Mouse (Mus musculus): ENCODE measurements around the gene Necab3. TPM values are rescaled to one million over a fixed set of nuclear protein-coding genes. Genes with fewer than 3 reads are reported as not detected.

The Necab3 gene
- polyA plus RNA-seq, 1 experiment from 2014 or later, result 2.7 TPM

DNA sequence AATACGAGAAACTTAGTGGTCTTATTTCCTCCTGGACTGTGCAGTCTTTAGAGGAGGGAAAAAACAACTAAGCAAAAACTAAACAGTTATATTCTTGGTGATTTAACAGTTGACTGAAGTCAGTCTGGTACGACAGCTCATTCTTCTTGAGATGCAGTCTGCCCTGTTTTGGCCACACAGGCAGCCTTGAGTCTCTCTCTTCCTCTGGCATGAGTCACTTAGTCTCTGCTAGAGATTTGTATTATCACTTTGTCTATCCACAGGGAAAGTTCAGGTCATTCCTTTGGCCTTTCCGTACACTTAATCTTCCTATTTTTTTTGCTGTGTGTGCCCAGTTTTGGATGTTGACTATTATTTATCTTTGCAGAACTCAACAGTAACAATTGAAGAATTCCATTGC, 48.5 kb downstream of the Necab3 start:
- no peak overlapping the region for H3K27ac ChIP-seq (ENCODE audit: low read length)
- no peaks in the 10 kb centered on the region for H3K9me3 ChIP-seq (ENCODE audit: control insufficient read depth, low read length)
- H3K4me3 ChIP-seq (ENCODE audit: low read length), result no peak overlapping the region
- no peak for ATAC-seq (ENCODE audit: low read depth)
- WGBS, result 89% methylated on average over 3 of the region's 3 CpGs
- peaks cover 10% of the 10 kb centered on the region for H3K36me3 ChIP-seq (ENCODE audit: control insufficient read depth, insufficient read depth, low read length)
- no peak overlapping the region for H3K9ac ChIP-seq (ENCODE audit: low read length)
- no peaks in the 10 kb centered on the region for H3K27me3 ChIP-seq (ENCODE audit: control insufficient read depth, insufficient read depth, low read depth, low read length)
- no peak overlapping the region for H3K4me2 ChIP-seq (ENCODE audit: low read depth, low read length)
- no peaks in the 10 kb centered on the region for H3K4me1 ChIP-seq (replicated peaks; ENCODE audit: control insufficient read depth, insufficient read depth, low read length)

DNA sequence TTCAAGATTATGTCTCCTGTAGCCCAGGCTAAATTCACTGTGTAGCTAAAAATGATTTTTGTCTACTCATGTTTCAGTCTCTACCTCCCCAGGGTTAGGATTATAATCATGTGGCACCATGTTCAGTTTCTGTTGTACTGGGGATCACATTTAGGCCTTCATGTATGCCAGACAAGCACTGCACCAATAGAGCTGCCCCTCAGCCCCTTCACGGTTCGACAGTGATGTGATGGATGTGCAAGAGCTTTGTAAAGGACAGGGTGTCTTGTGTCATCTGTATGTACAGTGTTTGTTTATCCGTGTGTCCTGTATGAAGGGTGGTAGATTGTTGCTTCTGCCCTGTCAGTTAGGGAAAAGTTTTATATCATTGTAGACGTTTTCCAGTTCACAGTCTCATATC, 50.2 kb downstream of the Necab3 start:
- H3K27ac ChIP-seq (ENCODE audit: low read length), result no peak overlapping the region
- H3K9me3 ChIP-seq (ENCODE audit: control insufficient read depth, low read length), result no peaks in the 10 kb centered on the region
- no peaks in the 10 kb centered on the region for H3K4me1 ChIP-seq (replicated peaks; ENCODE audit: control insufficient read depth, insufficient read depth, low read length)
- H3K27me3 ChIP-seq (ENCODE audit: control insufficient read depth, insufficient read depth, low read depth, low read length), result no peaks in the 10 kb centered on the region
- no peak overlapping the region for H3K4me2 ChIP-seq (ENCODE audit: low read depth, low read length)
- no peak overlapping the region for H3K4me3 ChIP-seq (ENCODE audit: low read length)
- H3K9ac ChIP-seq (ENCODE audit: low read length), result no peak overlapping the region
- ATAC-seq (ENCODE audit: low read depth), result no peak
- 81% methylated on average over 4 of the region's 4 CpGs for WGBS
- H3K36me3 ChIP-seq (ENCODE audit: control insufficient read depth, insufficient read depth, low read length), result peaks cover 12% of the 10 kb centered on the region

GRCm38 (mm10) chr2:154507566-154508283, 51.0 kb downstream of the Necab3 start:
- Histone ChIP-seq H3K4me3 (ENCODE audit: low read length) (no peak overlapping the region), H3K4me2 (ENCODE audit: low read depth, low read length) (no peak overlapping the region), H3K9ac (ENCODE audit: low read length) (no peak overlapping the region), H3K27me3 (ENCODE audit: control insufficient read depth, insufficient read depth, low read depth, low read length) (no peaks in the 10 kb centered on the region), H3K36me3 (ENCODE audit: control insufficient read depth, insufficient read depth, low read length) (peaks cover 12% of the 10 kb centered on the region), H3K27ac (ENCODE audit: low read length) (no peak overlapping the region), H3K4me1 (replicated peaks; ENCODE audit: control insufficient read depth, insufficient read depth, low read length) (no peaks in the 10 kb centered on the region), H3K9me3 (ENCODE audit: control insufficient read depth, low read length) (no peaks in the 10 kb centered on the region)
- 55% methylated on average over 9 of the region's 9 CpGs for WGBS
- ATAC-seq (ENCODE audit: low read depth), result peak; percentile 43; the same call in 1 of the 2 replicates

DNA sequence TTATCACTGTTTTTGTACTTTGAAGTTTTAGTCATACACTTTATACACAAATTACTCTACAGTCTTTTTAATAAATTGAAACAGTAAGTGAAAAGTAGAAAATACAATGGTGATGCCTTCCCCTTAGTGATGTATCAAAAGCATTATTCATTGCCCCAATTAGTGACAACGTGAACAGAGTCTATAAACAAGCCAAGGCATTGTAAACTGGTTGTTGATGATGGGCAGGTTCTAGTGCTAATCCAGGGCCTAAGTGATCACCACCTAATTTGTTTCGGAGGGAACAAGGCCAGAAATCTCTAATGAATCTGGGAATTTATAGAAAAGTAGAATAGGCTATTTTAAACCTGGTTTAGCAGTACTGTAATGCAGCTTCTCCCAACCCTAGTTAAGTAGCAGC, 51.6 kb downstream of the Necab3 start:
- H3K36me3 ChIP-seq (ENCODE audit: control insufficient read depth, insufficient read depth, low read length), result peaks cover 12% of the 10 kb centered on the region
- H3K4me1 ChIP-seq (replicated peaks; ENCODE audit: control insufficient read depth, insufficient read depth, low read length), result no peaks in the 10 kb centered on the region
- H3K9ac ChIP-seq (ENCODE audit: low read length), result no peak overlapping the region
- no peak overlapping the region for H3K4me3 ChIP-seq (ENCODE audit: low read length)
- H3K9me3 ChIP-seq (ENCODE audit: control insufficient read depth, low read length), result no peaks in the 10 kb centered on the region
- no peak overlapping the region for H3K4me2 ChIP-seq (ENCODE audit: low read depth, low read length)
- no peak overlapping the region for H3K27ac ChIP-seq (ENCODE audit: low read length)
- no peaks in the 10 kb centered on the region for H3K27me3 ChIP-seq (ENCODE audit: control insufficient read depth, insufficient read depth, low read depth, low read length)
- no peak for ATAC-seq (ENCODE audit: low read depth)
- 67% methylated on average over 2 of the region's 2 CpGs for WGBS

DNA sequence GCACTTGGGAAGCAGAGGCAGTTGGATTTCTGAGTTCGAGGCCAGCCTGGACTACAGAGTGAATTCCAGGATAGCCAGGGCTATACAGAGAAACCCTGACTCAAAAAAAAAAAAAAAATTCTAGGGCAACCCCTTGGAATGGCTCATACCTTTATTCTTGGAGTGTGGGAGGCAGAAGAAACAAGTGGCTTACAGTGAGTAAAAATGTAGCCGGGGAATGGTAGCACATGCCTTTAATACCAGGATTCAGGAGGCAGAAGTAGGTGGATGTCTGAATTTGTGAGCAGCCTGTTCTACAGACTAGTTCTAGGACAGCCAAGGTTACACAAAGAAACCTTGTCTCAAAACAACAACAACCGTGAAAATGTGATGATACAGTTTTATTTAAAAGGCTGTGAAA, 57.9 kb downstream of the Necab3 start:
- H3K9ac ChIP-seq (ENCODE audit: low read length), result no peak overlapping the region
- H3K27ac ChIP-seq (ENCODE audit: low read length), result no peak overlapping the region
- no peaks in the 10 kb centered on the region for H3K9me3 ChIP-seq (ENCODE audit: control insufficient read depth, low read length)
- peaks cover 2% of the 10 kb centered on the region; the same call in 1 of the 2 replicates for H3K36me3 ChIP-seq (ENCODE audit: control insufficient read depth, insufficient read depth, low read length)
- no peaks in the 10 kb centered on the region for H3K27me3 ChIP-seq (ENCODE audit: control insufficient read depth, insufficient read depth, low read depth, low read length)
- ATAC-seq (ENCODE audit: low read depth), result no peak
- H3K4me3 ChIP-seq (ENCODE audit: low read length), result no peak overlapping the region
- 87% methylated on average over 3 of the region's 3 CpGs for WGBS
- no peak overlapping the region for H3K4me2 ChIP-seq (ENCODE audit: low read depth, low read length)
- H3K4me1 ChIP-seq (replicated peaks; ENCODE audit: control insufficient read depth, insufficient read depth, low read length), result peaks cover 3% of the 10 kb centered on the region; the same call in 1 of the 2 replicates

GRCm38 (mm10) chr2:154499717-154500247, 58.9 kb downstream of the Necab3 start:
- H3K4me3 ChIP-seq (ENCODE audit: low read length), result no peak overlapping the region
- peaks cover 2% of the 10 kb centered on the region; the same call in 1 of the 2 replicates for H3K36me3 ChIP-seq (ENCODE audit: control insufficient read depth, insufficient read depth, low read length)
- no peak overlapping the region for H3K9ac ChIP-seq (ENCODE audit: low read length)
- peaks cover 3% of the 10 kb centered on the region; the same call in 1 of the 2 replicates for H3K4me1 ChIP-seq (replicated peaks; ENCODE audit: control insufficient read depth, insufficient read depth, low read length)
- no peak for ATAC-seq (ENCODE audit: low read depth)
- WGBS, result 91% methylated on average over 2 of the region's 2 CpGs
- no peaks in the 10 kb centered on the region for H3K9me3 ChIP-seq (ENCODE audit: control insufficient read depth, low read length)
- H3K4me2 ChIP-seq (ENCODE audit: low read depth, low read length), result no peak overlapping the region
- no peak overlapping the region for H3K27ac ChIP-seq (ENCODE audit: low read length)
- no peaks in the 10 kb centered on the region for H3K27me3 ChIP-seq (ENCODE audit: control insufficient read depth, insufficient read depth, low read depth, low read length)

- H3K36me3 ChIP-seq (ENCODE audit: control insufficient read depth, insufficient read depth, low read length), result no peaks in the 10 kb centered on the region; the same call in 1 of the 2 replicates
These were observed 60.1 kb downstream of the Necab3 start for GRCm38 (mm10) chr2:154498571-154498970.

DNA sequence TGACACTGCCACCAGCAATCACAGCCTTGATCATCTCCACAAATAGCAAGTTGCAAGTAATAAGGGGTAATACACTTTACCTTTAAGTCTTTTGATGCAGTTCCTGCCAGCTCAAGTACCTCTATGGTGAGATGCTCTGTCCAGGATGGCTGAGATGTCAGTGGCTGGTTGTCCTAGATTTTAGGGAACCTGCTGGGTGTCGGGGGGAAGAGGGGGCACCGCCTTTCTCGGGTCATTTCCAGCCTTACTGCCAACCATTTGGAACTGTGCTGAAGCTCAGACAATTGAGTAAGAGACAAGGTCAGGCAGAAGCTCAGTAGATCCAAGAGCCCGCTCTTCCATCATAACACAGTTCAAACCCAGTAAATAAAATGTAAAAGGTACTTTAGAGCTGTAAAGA, 63.7 kb downstream of the Necab3 start:
- ATAC-seq (ENCODE audit: low read depth), result no peak
- Histone ChIP-seq H3K36me3 (ENCODE audit: control insufficient read depth, insufficient read depth, low read length) (no peaks in the 10 kb centered on the region), H3K4me1 (replicated peaks; ENCODE audit: control insufficient read depth, insufficient read depth, low read length) (peaks cover 3% of the 10 kb centered on the region; the same call in 1 of the 2 replicates), H3K4me3 (ENCODE audit: low read length) (no peak overlapping the region), H3K9ac (ENCODE audit: low read length) (no peak overlapping the region), H3K4me2 (ENCODE audit: low read depth, low read length) (no peak overlapping the region), H3K9me3 (ENCODE audit: control insufficient read depth, low read length) (no peaks in the 10 kb centered on the region), H3K27ac (ENCODE audit: low read length) (no peak overlapping the region), H3K27me3 (ENCODE audit: control insufficient read depth, insufficient read depth, low read depth, low read length) (no peaks in the 10 kb centered on the region)
- 91% methylated on average over 4 of the region's 4 CpGs for WGBS

More at GRCm38 (mm10) chr2:154498571-154498970, 60.1 kb downstream of the Necab3 start:
- no peaks in the 10 kb centered on the region for H3K9me3 ChIP-seq (ENCODE audit: control insufficient read depth, low read length)
- H3K27me3 ChIP-seq (ENCODE audit: control insufficient read depth, insufficient read depth, low read depth, low read length), result no peaks in the 10 kb centered on the region
- no peak overlapping the region for H3K4me2 ChIP-seq (ENCODE audit: low read depth, low read length)
- no peak for ATAC-seq (ENCODE audit: low read depth)
- WGBS, result 57% methylated on average over 5 of the region's 5 CpGs
- no peak overlapping the region for H3K9ac ChIP-seq (ENCODE audit: low read length)
- H3K4me1 ChIP-seq (replicated peaks; ENCODE audit: control insufficient read depth, insufficient read depth, low read length), result peaks cover 3% of the 10 kb centered on the region; the same call in 1 of the 2 replicates
- no peak overlapping the region for H3K4me3 ChIP-seq (ENCODE audit: low read length)
- H3K27ac ChIP-seq (ENCODE audit: low read length), result no peak overlapping the region
